Mouse (Mus musculus) ES-E14 (cell line): Measurements from ENCODE around the gene Gm11554.

ENCODE experiments used
- MAFK ChIP-seq: IDR thresholded peaks from 2 replicates; pipeline ENCODE4 v1.6.1; 2014; ENCODE audit warnings: mild to moderate bottlenecking, low read depth, low read length, inconsistent platforms; ENCODE audit not compliant: insufficient read depth
- ZC3H11A ChIP-seq: IDR thresholded peaks from 2 replicates; pipeline ENCODE4 v1.6.1; 2012; ENCODE audit warnings: low read depth, mild to moderate bottlenecking, inconsistent platforms, low read length, borderline replicate concordance
- ZNF384 ChIP-seq: IDR thresholded peaks from 2 replicates; pipeline ENCODE4 v1.6.1; 2012; ENCODE audit warnings: low read depth, low read length, inconsistent platforms

DNA sequence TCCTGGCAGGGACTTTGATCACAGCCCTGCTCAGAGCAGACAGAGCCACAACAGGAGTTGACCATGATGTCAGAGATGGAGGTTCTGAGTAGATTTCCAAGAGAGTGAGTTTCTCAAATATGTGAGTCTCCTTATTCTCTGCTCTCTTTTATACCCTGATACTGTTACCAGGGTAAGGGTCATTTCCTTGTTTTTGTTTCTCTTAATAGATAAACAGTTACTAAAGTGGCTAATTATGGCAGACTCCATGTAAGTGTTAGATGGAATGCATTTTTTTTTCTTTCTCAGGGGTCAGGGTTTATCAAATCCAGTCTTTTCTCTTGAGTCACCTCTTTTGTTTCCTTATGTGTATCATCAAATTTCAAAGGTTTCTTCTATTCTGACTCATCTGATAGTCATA is 47.3 kb upstream of the Gm11554 start, which contains the start of gene Krtap4-16:
- TF ChIP-seq MAFK (no peak), ZNF384 (no peak), ZC3H11A (no peak)
